Mouse (Mus musculus) midbrain, postnatal 0 days (tissue): ENCODE results near the gene Bhlhe23. TPM values are rescaled to one million over a fixed set of nuclear protein-coding genes. Genes with fewer than 3 reads are reported as not detected.

Experiments
- ATAC-seq: fragments of 200-750 bp; cut with Nextera tagmentation; 2 replicates; pipeline ENCODE4 v1.8.0; 2017; ENCODE audit warnings: moderate number of reproducible peaks, mild to moderate bottlenecking, moderate TSS enrichment, moderate library complexity; ENCODE audit not compliant: low FRiP score
- DNase-seq: peaks from one replicate; pipeline ENCODE4 v3.0.0-alpha.2; 2015; ENCODE audit warnings: low spot score
- H3K27ac ChIP-seq: fragments of 300-500 bp; sonication (generic); 2 replicates; pipeline ENCODE4 v1.5.1; 2014; ENCODE audit warnings: low read depth, mild to moderate bottlenecking, low read length, mixed read lengths
- H3K27me3 ChIP-seq: fragments of 300-500 bp; sonication (generic); 2 replicates; pipeline ENCODE4 v1.6.1; 2014; ENCODE audit warnings: low read length, control low read depth, mixed read lengths; ENCODE audit not compliant: insufficient read depth
- H3K36me3 ChIP-seq: fragments of 300-500 bp; sonication (generic); 2 replicates; pipeline ENCODE4 v1.6.1; 2014; ENCODE audit warnings: low read length, control low read depth, mixed read lengths; ENCODE audit not compliant: insufficient read depth
- H3K4me1 ChIP-seq: fragments of 300-500 bp; sonication (generic); 2 replicates; pipeline ENCODE4 v1.6.1; 2014; ENCODE audit warnings: mild to moderate bottlenecking, control low read depth, antibody characterized with exemption, low read length, mixed read lengths; ENCODE audit not compliant: insufficient read depth
- H3K4me2 ChIP-seq: fragments of 300-500 bp; sonication (generic); 2 replicates; pipeline ENCODE4 v1.6.1; 2014; ENCODE audit warnings: low read depth, mild to moderate bottlenecking, low read length, mixed read lengths; ENCODE audit not compliant: poor library complexity, severe bottlenecking
- H3K4me3 ChIP-seq: fragments of 300-500 bp; sonication (generic); 2 replicates; pipeline ENCODE4 v1.5.1; 2014; ENCODE audit warnings: low read depth, mild to moderate bottlenecking, low read length, moderate library complexity
- H3K9ac ChIP-seq: fragments of 300-500 bp; sonication (generic); replicated peaks from 2 replicates; pipeline ENCODE4 v1.6.1; 2014; ENCODE audit warnings: mild to moderate bottlenecking, low read length, moderate library complexity, mixed read lengths; ENCODE audit not compliant: poor library complexity, severe bottlenecking
- H3K9me3 ChIP-seq: fragments of 300-500 bp; sonication (generic); 2 replicates; pipeline ENCODE4 v1.6.1; 2016; ENCODE audit warnings: low read length, control low read depth
- CTCF ChIP-seq: IDR thresholded peaks from 2 replicates; pipeline ENCODE4 v1.5.1; 2016; ENCODE audit warnings: antibody characterized with exemption, mild to moderate bottlenecking
- WGBS: fragments of 180-500 bp; shearing (Covaris S2); extraction: QIAGEN DNeasy Blood & Tissue Kit; methylation state at CpG from one replicate; pipeline ENCODE4 v1.1.7; 2014; 5-methylcytosine and 5-hydroxymethylcytosine counted together
- polyA plus RNA-seq: library from polyadenylated mRNA; unstranded; fragments of >200 nt; fragmentation: Nextera tagmentation; extraction: Ambion mirVana; gene quantifications from 2 replicates; pipeline ENCODE4 v1.2.1, GENCODE M21; 2015
- total RNA-seq: library from RNA; depleted of rRNA; stranded (reverse); fragments of >200 nt; gene quantifications from 2 replicates; pipeline ENCODE4 v1.2.3, GENCODE M21; 2014

Gene Bhlhe23
- total and polyA plus RNA-seq, 2 experiments from 2014 or later = 6.0 to 7.6 TPM

DNA sequence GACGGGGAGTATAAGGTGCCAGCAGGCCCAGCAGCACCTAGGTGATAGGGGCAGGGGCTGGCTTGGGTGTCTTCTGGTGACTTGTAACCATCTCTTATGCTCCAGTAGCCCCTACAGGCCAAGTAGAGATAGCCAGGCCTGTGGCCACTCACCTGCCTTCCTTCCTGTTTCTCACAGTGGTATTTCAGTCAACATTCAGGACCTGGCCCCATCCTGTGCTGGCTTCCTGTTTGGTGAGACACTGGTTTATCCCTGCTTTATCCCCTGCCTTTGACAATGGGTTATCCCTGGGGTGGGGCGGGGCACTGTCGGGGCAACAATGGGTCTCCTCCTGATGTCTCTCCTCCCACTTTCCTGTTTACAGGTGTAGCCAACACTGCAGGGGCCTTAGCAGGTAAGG is 36.4 kb downstream of the Bhlhe23 start:
- H3K9me3 ChIP-seq = no peaks in the 10 kb centered on the region

DNA sequence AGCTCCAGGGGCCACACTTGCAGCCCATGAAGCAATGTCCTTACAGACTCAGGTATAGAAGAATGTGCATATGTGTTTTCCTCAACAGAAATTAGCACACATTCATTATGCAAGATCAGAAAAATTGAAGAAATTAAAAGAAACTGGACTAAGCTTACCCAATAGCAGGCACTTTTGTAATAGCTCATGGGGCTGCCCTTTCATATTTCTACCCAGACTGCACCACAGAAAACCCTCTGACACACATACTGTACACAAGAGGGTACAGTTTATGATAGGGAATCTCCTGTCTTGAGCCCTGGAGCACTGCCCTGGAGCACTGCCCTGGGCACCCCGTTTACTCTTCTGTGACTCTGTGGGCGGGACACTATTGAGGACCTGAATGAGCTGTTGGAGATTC is 38.7 kb downstream of the Bhlhe23 start:
- Histone ChIP-seq H3K9ac (no peak overlapping the region), H3K4me1 (no peaks in the 10 kb centered on the region), H3K27me3 (no peaks in the 10 kb centered on the region), H3K4me3 (no peak overlapping the region), H3K36me3 (no peaks in the 10 kb centered on the region), H3K27ac (no peak overlapping the region), H3K4me2 (no peak overlapping the region), H3K9me3 (no peaks in the 10 kb centered on the region)
- ATAC-seq = no peak
- 68% methylated on average over 2 of the region's 2 CpGs for WGBS
- DNase-seq = no peak
- no peak for TF ChIP-seq CTCF

More for the DNA sequence above, 36.4 kb downstream of the Bhlhe23 start:
- H3K36me3 ChIP-seq = no peaks in the 10 kb centered on the region
- TF ChIP-seq CTCF = no peak
- DNase-seq (no peak), ATAC-seq (no peak)
- no peak overlapping the region for H3K4me3 ChIP-seq
- 20% methylated on average over 3 of the region's 3 CpGs for WGBS
- no peak overlapping the region for H3K27ac ChIP-seq
- no peaks in the 10 kb centered on the region for H3K27me3 ChIP-seq
- H3K4me2 ChIP-seq = no peak overlapping the region
- H3K4me1 ChIP-seq = no peaks in the 10 kb centered on the region
- no peak overlapping the region for H3K9ac ChIP-seq

DNA sequence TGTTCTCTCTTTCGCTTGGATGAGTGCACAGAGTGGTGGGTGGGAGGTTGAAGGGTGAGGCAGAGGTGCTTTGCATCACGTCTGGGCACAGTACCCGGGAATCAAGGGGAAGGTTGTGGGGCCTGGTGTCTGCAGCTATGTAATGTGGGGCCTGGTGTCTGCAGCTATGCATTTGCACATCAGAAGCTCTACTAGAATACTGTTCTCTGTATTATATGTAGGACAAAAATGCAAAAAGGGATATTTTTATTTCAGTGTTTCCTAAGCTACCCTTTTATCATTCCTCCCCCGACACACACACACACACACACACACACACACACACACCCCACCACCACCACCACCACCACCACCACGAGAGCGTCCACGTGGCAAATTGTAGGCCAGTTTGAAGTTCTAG is 41.5 kb downstream of the Bhlhe23 start:
- 74% methylated on average over 7 of the region's 7 CpGs for WGBS
- no peaks in the 10 kb centered on the region for H3K9me3 ChIP-seq
- DNase-seq = no peak

DNA sequence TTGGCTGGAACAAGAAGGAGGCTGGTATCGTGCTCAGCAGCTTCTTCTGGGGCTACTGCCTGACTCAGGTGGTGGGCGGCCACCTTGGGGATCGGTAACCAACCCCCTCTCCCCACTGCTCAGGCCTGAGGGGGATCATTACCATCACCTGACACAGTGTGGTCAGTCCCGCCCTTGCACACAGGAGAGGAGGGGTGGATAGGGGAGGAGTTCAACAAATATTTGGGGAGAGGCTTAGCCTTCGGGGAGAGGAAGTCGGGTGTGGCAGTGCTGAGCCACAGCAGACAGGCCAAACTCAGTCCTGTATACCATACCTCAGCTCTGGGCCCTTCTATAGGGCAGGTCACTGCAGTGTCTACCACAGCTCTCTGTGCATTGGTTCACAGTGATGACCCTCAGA is 44.7 kb downstream of the Bhlhe23 start:
- Histone ChIP-seq H3K27ac (no peak overlapping the region), H3K9me3 (no peaks in the 10 kb centered on the region), H3K9ac (no peak overlapping the region), H3K36me3 (no peaks in the 10 kb centered on the region), H3K4me1 (no peaks in the 10 kb centered on the region), H3K4me2 (no peak overlapping the region), H3K4me3 (no peak overlapping the region), H3K27me3 (no peaks in the 10 kb centered on the region)
- no peak for DNase-seq
- TF ChIP-seq CTCF = no peak
- ATAC-seq = no peak
- 71% methylated on average over 6 of the region's 6 CpGs for WGBS

More for the DNA sequence above, 41.5 kb downstream of the Bhlhe23 start:
- Histone ChIP-seq H3K9ac (no peak overlapping the region), H3K36me3 (no peaks in the 10 kb centered on the region), H3K4me3 (no peak overlapping the region), H3K4me1 (no peaks in the 10 kb centered on the region), H3K27ac (no peak overlapping the region), H3K27me3 (no peaks in the 10 kb centered on the region), H3K4me2 (no peak overlapping the region)
- TF ChIP-seq CTCF = no peak
- ATAC-seq = no peak

- Histone ChIP-seq H3K9ac (no peak overlapping the region), H3K4me3 (no peak overlapping the region), H3K36me3 (no peaks in the 10 kb centered on the region), H3K27ac (no peak overlapping the region), H3K4me1 (no peaks in the 10 kb centered on the region), H3K4me2 (no peak overlapping the region), H3K27me3 (no peaks in the 10 kb centered on the region), H3K9me3 (no peaks in the 10 kb centered on the region)
- DNase-seq (no peak), ATAC-seq (no peak)
- no peak for TF ChIP-seq CTCF
- 71% methylated on average over 3 of the region's 3 CpGs for WGBS
Observed at GRCm38 (mm10) chr2:180731036-180731435, 45.7 kb downstream of the Bhlhe23 start.

DNA sequence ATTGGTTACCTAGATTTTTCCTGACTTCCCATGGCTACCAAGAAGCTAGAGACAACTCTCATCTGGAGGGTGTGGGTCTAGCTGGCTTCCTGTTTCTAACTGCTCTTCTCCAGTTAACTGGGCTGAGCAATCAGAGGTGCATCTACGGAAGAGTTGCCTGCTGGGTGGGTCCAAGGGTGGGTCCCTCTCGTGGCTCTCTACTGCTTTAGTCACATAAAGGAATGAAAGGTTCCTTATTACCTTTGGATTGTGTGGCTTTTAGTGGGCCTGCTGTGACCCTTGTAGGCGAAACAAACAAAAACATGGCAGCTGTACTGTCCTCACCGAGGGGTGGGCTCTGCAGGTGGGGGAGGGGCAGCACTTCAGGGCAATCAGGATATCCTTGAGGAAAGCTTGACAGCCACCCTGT is 49.1 kb downstream of the Bhlhe23 start:
- Histone ChIP-seq H3K36me3 (peaks cover 14% of the 10 kb centered on the region), H3K4me1 (0 out of 2 replicates have a peak, but pooled peaks cover 9% of the 10 kb centered on the region), H3K27ac (no peak overlapping the region), H3K9me3 (no peaks in the 10 kb centered on the region), H3K27me3 (no peaks in the 10 kb centered on the region), H3K4me3 (no peak overlapping the region), H3K4me2 (no peak overlapping the region), H3K9ac (no peak overlapping the region)
- DNase-seq = no peak
- no peak for ATAC-seq
- no peak for TF ChIP-seq CTCF
- 66% methylated on average over 4 of the region's 4 CpGs for WGBS
